Mouse (Mus musculus): ENCODE measurements around the gene Dapk2. TPM values are rescaled to one million over a fixed set of nuclear protein-coding genes. Genes with fewer than 3 reads are reported as not detected.

Gene Dapk2
- under 1 TPM; 0.84 to 0.97 TPM for total RNA-seq (2021)

DNA sequence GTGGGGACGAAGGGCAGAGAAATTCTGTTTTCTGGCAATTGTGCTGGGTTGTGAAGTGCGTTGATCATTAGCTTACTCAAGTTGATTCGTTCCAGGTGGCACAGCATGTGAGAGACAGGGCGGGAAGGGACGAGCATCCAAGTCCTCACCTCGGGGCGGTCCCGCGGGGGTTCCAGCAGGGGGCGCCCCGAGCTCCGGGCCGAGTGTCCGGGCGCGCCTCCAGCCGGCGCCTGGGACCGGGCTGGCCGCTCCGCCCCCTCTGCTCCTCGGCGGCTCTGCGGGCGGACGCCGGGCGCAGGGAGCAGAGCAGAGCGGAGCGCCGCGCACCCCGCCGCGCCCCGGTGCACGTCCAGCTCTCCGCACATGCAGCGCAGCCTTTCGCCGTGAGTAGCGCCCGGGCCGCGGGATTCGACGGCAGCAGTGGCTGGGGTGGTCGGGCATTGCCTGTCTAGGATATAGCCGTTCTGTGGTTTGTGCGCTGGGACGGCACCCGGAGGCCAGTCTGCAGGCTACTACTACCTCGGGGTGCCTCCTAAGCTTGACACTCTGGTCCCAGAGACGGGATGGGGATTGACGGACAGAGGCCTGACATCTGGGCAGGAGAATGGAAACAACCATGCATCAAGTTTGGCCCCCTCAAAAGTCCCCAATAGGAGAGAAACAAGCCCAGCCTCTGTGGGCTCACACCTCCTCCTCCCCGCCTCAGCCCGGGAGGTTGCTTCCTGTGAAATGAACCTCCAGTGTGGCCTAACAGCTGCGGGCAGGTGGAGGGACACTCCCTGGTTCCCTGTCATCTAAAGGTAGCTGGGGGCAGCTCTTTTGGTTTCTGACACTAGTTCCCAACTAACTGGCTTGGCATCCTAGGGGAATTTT is at the start of gene Dapk2:
TSS of gene Dapk2 (plus strand) at position 266 of the 873 bp plus-strand sequence.
- DNase-seq: peak; percentile 72
- intact Hi-C loops (cut with DNase I): loop anchor here (10.0 kb wide), 1 partner anchor 197 kb away; the partner anchor contains the start of gene Herc1

DNA sequence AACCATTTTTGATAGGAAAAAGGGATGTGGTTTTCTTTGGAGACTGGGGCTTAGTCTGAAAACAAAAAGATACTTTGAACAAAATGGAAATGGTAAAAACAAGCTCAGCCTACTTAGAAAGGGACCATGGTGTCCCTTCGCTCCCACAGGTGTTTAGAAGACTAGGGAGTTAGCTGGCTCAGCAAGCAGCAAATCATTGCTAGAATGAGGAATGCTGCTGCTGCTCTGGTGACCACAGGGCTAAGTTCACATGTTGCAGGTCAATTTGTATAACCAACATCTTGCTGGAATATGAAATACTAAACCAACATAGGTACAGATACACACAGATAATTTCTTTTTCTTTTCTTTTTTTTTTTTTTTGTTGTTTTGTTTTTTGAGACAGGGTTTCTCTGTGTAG is 48.4 kb upstream of the Dapk2 start:
- no peak for DNase-seq
- intact Hi-C loops (cut with DNase I): no loop called here

- intact Hi-C loops (cut with DNase I): no loop called here
- no peak for DNase-seq
Measured at GRCm38 (mm10) chr9:66110126-66110525, 47.9 kb upstream of the Dapk2 start.

- intact Hi-C loops (cut with DNase I): no loop called here
- no peak for DNase-seq
Measured at GRCm38 (mm10) chr9:66110611-66111379, 47.2 kb upstream of the Dapk2 start.

DNA sequence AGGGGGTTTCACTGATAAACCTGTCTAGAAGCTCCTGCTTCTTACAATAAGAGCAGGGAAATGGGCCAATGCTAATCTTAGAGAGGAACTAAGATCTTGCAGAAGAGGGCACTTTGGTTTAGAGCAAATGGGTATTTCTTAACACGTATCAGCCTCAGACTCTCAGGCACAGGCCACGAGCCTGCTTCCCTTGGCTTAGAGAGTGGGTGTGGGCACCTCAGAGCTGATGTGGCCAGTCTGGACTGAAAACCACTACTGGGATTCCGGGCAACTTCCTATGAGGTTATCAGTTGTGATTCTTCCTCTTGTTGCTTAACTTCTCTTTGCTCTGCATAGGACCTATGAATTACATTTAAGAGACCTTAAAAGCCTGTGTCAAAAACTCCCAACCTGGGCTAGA is 43.7 kb upstream of the Dapk2 start:
- intact Hi-C loops (cut with DNase I): no loop called here

GRCm38 (mm10) chr9:66116890-66117289 is 41.1 kb upstream of the Dapk2 start:
- no peak for DNase-seq
- intact Hi-C loops (cut with DNase I): no loop called here

More for the DNA sequence above, 43.7 kb upstream of the Dapk2 start:
- DNase-seq: no peak

DNA sequence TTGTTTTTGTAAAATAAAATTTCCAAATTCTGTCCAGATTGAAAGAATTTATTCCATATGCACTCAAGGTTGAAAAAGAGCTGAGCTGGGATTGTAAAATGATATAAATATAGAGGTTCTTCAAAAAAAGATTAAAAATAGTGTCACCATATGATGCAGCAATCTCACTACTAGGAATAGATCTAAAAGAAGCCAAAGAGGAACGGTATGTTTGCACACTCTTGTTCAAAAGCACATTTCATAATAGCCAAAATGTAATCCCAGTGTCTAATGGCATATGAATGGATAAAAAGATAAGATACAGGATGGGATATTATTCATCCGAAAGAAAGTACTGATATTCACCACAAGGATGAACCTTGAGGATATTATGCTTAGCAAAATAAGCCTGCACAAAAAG is 38.5 kb upstream of the Dapk2 start:
- no peak for DNase-seq
- intact Hi-C loops (cut with DNase I): no loop called here

- intact Hi-C loops (cut with DNase I): no loop called here
- no peak for DNase-seq
Measured at GRCm38 (mm10) chr9:66120106-66120505, 37.9 kb upstream of the Dapk2 start.

- intact Hi-C loops (cut with DNase I): no loop called here
- no peak for DNase-seq
Measured at GRCm38 (mm10) chr9:66120945-66121344, 37.1 kb upstream of the Dapk2 start.

DNA sequence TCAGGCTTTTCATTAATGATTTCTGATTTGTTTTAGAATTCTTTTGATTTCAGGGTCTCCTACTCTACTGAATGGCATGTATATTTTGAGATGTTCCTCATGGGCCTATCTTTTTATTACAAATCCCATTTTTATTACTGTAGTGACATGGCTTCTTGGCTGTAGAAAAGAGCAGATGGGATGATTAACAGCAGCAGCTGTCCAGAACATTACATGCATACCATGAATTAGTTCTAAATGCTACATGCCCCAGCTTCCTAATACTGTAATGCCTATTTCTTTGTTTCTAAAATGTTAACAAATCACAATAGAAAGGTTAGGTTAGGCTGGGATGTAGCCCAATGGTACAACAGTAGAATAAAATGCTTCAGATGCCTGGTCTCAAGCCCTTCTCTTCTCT is 36.6 kb upstream of the Dapk2 start:
- no peak for DNase-seq
- intact Hi-C loops (cut with DNase I): no loop called here

GRCm38 (mm10) chr9:66123648-66124047 is 34.4 kb upstream of the Dapk2 start:
- DNase-seq: no peak
- intact Hi-C loops (cut with DNase I): no loop called here

DNA sequence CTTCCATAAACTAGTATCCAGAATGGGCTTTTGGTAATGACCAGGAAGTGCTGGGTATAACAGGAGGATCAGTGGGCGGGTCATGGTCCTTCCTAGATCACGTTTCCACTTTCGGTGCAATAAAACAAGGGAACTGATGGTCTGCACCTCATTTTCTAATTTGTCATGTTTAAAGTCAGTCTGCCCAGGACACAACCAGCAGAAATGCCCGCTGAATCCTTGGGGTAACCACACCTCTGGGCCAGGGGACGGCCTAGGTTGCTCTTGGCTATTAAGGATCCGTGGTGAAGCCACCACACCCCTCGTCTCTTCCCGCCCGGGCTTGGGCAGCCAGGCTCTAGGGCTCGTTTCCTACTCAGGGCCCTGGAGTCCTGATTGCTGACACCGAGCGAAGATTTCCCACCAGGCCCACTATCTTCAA is 33.9 kb upstream of the Dapk2 start:
- intact Hi-C loops (cut with DNase I): no loop called here
- no peak for DNase-seq

DNA sequence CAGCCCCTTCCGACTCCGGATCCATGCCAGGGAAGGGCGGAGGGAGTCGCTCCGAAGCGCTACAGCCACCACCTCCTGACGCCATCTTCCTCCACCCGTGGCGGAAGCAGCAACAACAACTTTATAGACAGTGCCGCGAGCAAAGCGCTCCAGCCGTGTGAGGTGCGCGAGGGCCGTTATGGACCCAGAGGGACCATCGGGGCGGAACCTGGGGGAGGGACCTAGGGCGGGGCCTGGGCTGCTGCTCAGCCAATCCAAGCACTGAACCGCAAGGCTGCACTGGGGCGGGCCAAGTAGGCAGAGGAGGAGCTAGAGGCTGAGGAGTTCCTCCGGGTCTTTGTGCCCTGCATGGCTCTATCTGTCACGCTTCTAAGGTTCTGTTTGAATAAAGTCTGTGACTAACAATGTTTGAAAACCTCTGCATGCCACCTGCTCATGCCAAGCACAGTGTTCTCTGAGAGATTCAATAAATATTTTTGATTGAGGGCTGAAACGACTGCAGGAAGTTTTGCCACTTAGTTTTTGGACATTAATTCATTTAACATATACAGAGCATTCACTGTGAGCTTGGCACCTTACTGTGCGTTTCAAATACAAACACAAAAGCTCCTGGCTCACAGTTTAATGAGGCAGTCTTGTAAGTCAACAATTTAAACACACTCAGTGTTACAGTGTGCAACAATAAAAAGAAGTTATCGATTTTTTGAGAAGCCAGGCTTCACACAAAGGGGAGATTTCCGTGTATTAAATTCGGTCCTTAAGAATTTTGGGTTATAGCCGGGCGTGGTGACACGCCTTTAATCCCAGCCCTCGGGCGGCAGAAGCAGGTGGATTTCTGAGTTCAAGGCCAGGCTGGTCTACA is 33.1 kb upstream of the Dapk2 start:
- DNase-seq: peak; percentile 98
- intact Hi-C loops (cut with DNase I): no loop called here

DNA sequence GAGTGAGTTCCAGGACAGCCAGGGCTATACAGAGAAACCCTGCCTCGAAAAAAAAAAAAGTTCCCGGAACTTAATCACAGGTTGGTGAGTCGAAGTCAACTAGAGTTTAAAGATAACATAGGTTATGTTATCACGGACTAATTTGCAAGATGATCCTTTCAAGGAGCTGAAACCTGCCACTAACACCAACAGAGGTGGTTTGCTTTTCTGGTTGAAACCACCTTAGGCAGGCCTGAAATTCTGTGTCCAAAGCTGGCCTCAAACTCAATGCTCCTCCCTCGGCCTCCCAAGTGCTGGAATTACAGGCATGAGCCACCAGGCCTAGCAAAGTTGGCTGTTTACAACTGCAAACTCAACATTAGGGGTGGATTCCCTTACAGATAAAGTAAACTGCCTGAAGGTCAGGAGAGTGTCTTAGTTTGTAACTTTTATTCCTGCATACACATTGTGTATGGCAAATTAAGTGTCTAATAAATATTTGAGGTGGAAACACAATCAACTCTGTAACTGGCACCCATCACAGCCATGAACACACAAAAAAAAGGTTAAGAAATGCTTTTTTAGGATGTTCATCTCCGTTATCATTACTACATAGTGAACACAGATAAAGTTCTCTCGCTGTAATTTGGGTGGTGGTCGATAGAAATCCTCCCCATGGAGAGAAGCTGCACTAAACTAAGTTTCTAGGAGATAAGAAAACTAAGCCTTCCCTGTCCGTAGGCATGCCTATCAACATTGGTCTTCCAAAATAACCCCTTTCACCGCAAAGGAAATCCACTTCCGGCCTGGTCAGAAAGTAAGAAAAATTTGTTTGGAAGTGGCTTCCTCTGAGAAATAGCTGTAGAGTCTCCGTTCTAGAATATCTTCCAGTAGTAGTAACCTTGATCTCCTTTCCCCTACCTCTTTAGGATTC is 32.2 kb upstream of the Dapk2 start:
- no peak for DNase-seq
- intact Hi-C loops (cut with DNase I): no loop called here

GRCm38 (mm10) chr9:66126456-66127192 is 31.4 kb upstream of the Dapk2 start, which contains the start of the genes Snx1 and Ciao2a:
Gene Snx1, minus strand, starts transcription at chr9:66126587.
Gene Ciao2a, plus strand, starts transcription at chr9:66126611.
- intact Hi-C loops (cut with DNase I): no loop called here
- DNase-seq: peak; percentile 93

DNA sequence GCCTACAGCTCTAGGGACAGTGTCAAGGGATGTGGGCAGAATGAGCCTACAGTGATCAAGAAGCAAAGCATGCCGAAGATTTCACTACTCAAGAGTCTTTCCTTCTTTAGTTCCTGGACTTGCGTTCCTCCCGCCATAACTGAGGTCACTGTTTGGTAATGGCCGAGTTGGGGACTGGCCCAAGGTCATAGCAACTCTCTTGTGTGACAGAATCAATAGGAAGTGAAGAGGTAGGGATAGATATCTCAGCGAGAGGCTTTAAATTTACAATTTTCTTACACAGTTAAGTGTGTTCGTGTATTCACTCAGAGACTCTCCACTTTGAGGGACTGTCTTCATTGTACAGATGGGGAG is 30.9 kb upstream of the Dapk2 start:
- intact Hi-C loops (cut with DNase I): no loop called here
- DNase-seq: no peak

DNA sequence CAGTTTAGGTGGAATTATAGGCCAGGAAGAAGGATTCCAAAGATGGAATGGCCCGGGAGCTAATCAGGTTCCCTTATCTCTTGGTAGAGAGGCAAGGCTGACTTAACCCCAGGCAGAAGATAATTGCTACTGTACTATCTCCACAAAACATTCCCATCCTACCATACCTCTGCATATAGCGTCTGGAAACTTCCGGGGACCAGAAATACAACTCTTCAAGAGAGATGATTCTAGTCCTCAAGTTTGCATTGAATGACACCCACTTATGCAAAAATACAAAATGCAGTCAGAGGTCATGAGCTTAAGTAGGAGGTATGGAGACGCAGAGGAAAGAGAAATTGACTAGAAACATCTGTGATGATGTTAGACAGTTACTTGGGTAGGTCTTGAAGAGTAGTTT is 30.1 kb upstream of the Dapk2 start:
- DNase-seq: no peak
- intact Hi-C loops (cut with DNase I): no loop called here

DNA sequence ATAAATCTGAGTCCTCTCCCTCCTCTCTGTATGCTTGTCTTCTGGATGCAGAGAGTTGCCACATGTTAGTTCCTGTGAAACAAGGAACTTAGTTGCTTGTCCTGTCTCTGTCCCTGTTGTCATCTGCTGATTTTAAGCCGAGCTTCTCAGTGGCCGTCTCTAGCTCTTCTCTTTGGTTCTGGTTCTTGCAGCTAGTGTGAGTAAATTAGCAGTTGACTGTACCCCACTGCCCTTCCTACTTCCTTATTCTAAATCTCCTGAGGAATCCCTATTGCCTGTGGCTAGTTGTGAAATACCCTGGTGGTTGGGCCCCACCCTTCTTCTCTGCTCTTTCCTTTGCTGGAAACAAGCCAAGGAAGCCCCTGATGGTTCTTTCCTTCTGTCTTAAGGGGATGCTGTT is 26.6 kb upstream of the Dapk2 start:
- intact Hi-C loops (cut with DNase I): no loop called here
- no peak for DNase-seq

DNA sequence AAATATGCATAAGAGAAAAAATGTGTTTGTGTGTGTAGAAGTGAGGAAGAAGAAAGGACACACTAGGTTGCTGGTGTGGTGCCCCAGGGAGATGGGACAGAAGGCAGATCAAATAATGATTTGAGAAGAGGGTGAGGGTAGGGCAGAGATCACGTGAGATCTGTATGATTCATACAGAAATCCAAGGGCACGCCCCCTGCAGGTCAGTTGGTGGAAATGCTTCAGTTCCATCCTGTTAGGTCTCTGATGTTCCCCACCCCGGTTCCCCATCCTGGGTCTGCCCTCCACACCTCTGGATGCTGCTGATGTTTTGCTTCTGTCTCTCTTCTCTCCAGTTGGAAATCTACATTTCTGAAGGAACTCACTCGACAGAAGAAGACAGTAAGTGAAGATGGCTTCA is 22.1 kb upstream of the Dapk2 start:
- intact Hi-C loops (cut with DNase I): no loop called here

More for the DNA sequence above, 22.1 kb upstream of the Dapk2 start:
- no peak for DNase-seq

Measured in left cerebral cortex, postnatal 4 days (tissue).